In the genomic region with DNA sequence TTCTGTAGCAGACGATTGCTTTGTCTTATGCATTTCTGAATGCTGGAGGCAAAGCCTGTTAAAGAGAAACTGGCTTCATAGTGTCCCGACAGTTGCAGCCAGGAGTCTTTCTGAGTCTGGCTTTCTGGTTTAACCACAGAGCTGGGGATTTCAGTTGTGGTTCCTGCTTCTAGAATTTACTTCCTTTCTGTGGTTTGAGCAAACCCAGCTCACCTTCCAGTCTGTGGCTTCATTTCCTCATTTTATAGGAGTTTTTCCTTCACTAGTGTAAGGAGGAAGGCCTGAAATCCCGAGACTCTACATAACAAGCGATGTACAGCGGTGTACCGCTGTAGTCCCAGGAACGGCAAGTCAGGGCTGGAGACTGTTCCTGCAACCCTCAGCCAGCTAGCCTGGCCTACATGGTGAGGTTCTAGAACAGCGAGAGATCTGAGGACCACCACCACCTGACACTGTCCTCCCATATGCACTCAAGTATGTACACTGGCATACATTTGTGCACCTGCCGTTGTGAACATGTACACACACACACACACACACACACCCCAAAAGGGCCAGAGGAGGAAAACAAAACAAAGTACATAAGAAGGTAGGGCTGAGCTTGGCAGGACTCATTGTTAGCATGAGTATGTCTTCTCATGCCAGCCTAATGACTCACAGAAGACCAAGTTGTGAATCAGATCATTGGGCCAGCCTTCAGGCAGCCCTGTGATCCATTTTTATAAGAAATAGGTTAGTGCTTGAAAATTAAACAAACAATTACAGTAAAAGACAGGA, we compare ENCODE assay signal across 10 mouse cellular contexts. TPM values are rescaled to one million over a fixed set of nuclear protein-coding genes. Genes with fewer than 3 reads are reported as not detected.
DNase-seq lines count a peak whose midpoint lies in the region; ATAC-seq and TF ChIP-seq lines count a peak whose summit lies in the region.
"Had no signal": no experiment of that assay in that cellular context is flagged by ENCODE, and none has a peak within 500 bp of the region (broad histone marks: within the 10 kb centered on the region; RNA-seq: fewer than 3 reads in every experiment).

No protein-coding gene starts in this region.

- 76% methylated on average over 9 of the region's 9 CpGs for WGBS in limb, embryonic 14.5 days
- WGBS in limb, embryonic 10.5 days: 92% methylated on average over 9 of the region's 9 CpGs
- WGBS in hindbrain, postnatal 0 days: 78% methylated on average over 9 of the region's 9 CpGs
- WGBS in stomach, postnatal 0 days: 79% methylated on average over 9 of the region's 9 CpGs
- WGBS in kidney, embryonic 14.5 days: 88% methylated on average over 9 of the region's 9 CpGs
- 86% methylated on average over 9 of the region's 9 CpGs for WGBS in heart, embryonic 10.5 days

- H3K36me3 ChIP-seq in limb, embryonic 14.5 days (ENCODE audit: control insufficient read depth, insufficient read depth, low read length): peaks cover 9% of the 10 kb centered on the region
- peaks cover 15% of the 10 kb centered on the region for H3K36me3 ChIP-seq in limb, embryonic 10.5 days
- H3K36me3 ChIP-seq in MEL (ENCODE audit: control insufficient read depth in 1 of 2, insufficient read depth in 2 of 2, low read length in 2 of 2): peaks cover 2 to 8% of the 10 kb centered on the region in 2 experiments; a peak in 3 of 4 replicates
- peaks cover 5% of the 10 kb centered on the region; the same call in 1 of the 2 replicates for H3K36me3 ChIP-seq in hindbrain, postnatal 0 days (ENCODE audit: insufficient read depth, low read length)
- no peaks in the 10 kb centered on the region; the same call in 1 of the 2 replicates for H3K36me3 ChIP-seq in stomach, postnatal 0 days (ENCODE audit: control insufficient read depth, insufficient read depth, low read length)
- H3K36me3 ChIP-seq in kidney, embryonic 14.5 days (ENCODE audit: control insufficient read depth, insufficient read depth, low read length): peaks cover 10% of the 10 kb centered on the region; the same call in 1 of the 2 replicates
- H3K36me3 ChIP-seq in heart, embryonic 10.5 days: peaks cover 11% of the 10 kb centered on the region

- no peak overlapping the region for H3K4me3 ChIP-seq in limb, embryonic 14.5 days (replicated peaks; ENCODE audit: low read length)
- H3K4me3 ChIP-seq in limb, embryonic 10.5 days: no peak overlapping the region
- H3K4me3 ChIP-seq in MEL (ENCODE audit: control insufficient read depth in 1 of 2, insufficient read depth in 1 of 2, low read depth in 2 of 2, low read length in 2 of 2): no peak overlapping the region
- H3K4me3 ChIP-seq in hindbrain, postnatal 0 days (ENCODE audit: low read length): no peak overlapping the region
- H3K4me3 ChIP-seq in stomach, postnatal 0 days (ENCODE audit: low read depth, low read length): no peak overlapping the region
- H3K4me3 ChIP-seq in kidney, embryonic 14.5 days (ENCODE audit: low read length): no peak overlapping the region
- no peak overlapping the region for H3K4me3 ChIP-seq in heart, embryonic 10.5 days
- H3K4me3 ChIP-seq: left cerebral cortex, adult 2 months; neural tube, embryonic 12.5 days had no signal

- H3K27ac ChIP-seq in limb, embryonic 14.5 days (replicated peaks; ENCODE audit: low read depth, low read length): no peak overlapping the region
- H3K27ac ChIP-seq in limb, embryonic 10.5 days: no peak overlapping the region
- no peak overlapping the region for H3K27ac ChIP-seq in MEL (ENCODE audit: control insufficient read depth, low read depth, low read length)
- no peak overlapping the region for H3K27ac ChIP-seq in hindbrain, postnatal 0 days
- H3K27ac ChIP-seq in stomach, postnatal 0 days (replicated peaks): peak overlapping the region; percentile 81
- no peak overlapping the region for H3K27ac ChIP-seq in kidney, embryonic 14.5 days (ENCODE audit: low read depth, low read length)
- no peak overlapping the region for H3K27ac ChIP-seq in heart, embryonic 10.5 days
- H3K27ac ChIP-seq: left cerebral cortex, adult 2 months; neural tube, embryonic 12.5 days had no signal

- TF ChIP-seq EP300 in MEL (IDR thresholded peaks at IDR 0.05; ENCODE audit: low read depth in 1 of 2, low read length in 2 of 2): peak; percentile 39 to 55; a peak in 3 of 4 replicates
- no peak for TF ChIP-seq EP300 in stomach, postnatal 0 days (optimal IDR thresholded peaks at IDR 0.05)

- peaks cover 13% of the 10 kb centered on the region; the same call in 1 of the 2 replicates for H3K4me1 ChIP-seq in limb, embryonic 14.5 days (ENCODE audit: control insufficient read depth, insufficient read depth, low read length)
- no peaks in the 10 kb centered on the region; the same call in 1 of the 2 replicates for H3K4me1 ChIP-seq in limb, embryonic 10.5 days
- H3K4me1 ChIP-seq in MEL (ENCODE audit: control insufficient read depth in 1 of 2, insufficient read depth in 2 of 2, low read length in 2 of 2): peaks cover 0 to 10% of the 10 kb centered on the region in 2 experiments
- H3K4me1 ChIP-seq in hindbrain, postnatal 0 days (ENCODE audit: insufficient read depth, low read length): no peaks in the 10 kb centered on the region
- H3K4me1 ChIP-seq in stomach, postnatal 0 days (replicated peaks; ENCODE audit: control insufficient read depth, insufficient read depth): no peaks in the 10 kb centered on the region
- H3K4me1 ChIP-seq in kidney, embryonic 14.5 days (ENCODE audit: control insufficient read depth, insufficient read depth, low read length): no peaks in the 10 kb centered on the region
- H3K4me1 ChIP-seq in heart, embryonic 10.5 days: peaks cover 20% of the 10 kb centered on the region

- no peak for ATAC-seq in limb, embryonic 14.5 days (ENCODE audit: low FRiP score, low read depth)
- ATAC-seq in hindbrain, postnatal 0 days: no peak
- ATAC-seq in stomach, postnatal 0 days (ENCODE audit: low FRiP score, low TSS enrichment): peak; percentile 86
- ATAC-seq in kidney, embryonic 14.5 days (ENCODE audit: low FRiP score, low TSS enrichment): no peak

- peaks cover 6% of the 10 kb centered on the region; the same call in 1 of the 2 replicates for H3K79me2 ChIP-seq in MEL (ENCODE audit: control insufficient read depth, insufficient read depth, low read length, poor library complexity)

- no peak overlapping the region for H3K4me2 ChIP-seq in limb, embryonic 14.5 days (replicated peaks; ENCODE audit: low read depth, low read length, severe bottlenecking)
- H3K4me2 ChIP-seq in hindbrain, postnatal 0 days (ENCODE audit: low read depth, low read length): no peak overlapping the region
- no peak overlapping the region for H3K4me2 ChIP-seq in stomach, postnatal 0 days (replicated peaks; ENCODE audit: low read depth)
- H3K4me2 ChIP-seq in kidney, embryonic 14.5 days (replicated peaks; ENCODE audit: low read depth, low read length): no peak overlapping the region
- H3K4me2 ChIP-seq: neural tube, embryonic 12.5 days had no signal

- H3K9me3 ChIP-seq in limb, embryonic 14.5 days (ENCODE audit: control insufficient read depth, low read length): no peaks in the 10 kb centered on the region
- no peaks in the 10 kb centered on the region for H3K9me3 ChIP-seq in limb, embryonic 10.5 days (replicated peaks)
- no peaks in the 10 kb centered on the region for H3K9me3 ChIP-seq in MEL (replicated peaks; ENCODE audit: insufficient read depth, low read length)
- no peaks in the 10 kb centered on the region for H3K9me3 ChIP-seq in hindbrain, postnatal 0 days (ENCODE audit: low read length)
- H3K9me3 ChIP-seq in stomach, postnatal 0 days (ENCODE audit: control insufficient read depth, low read length): no peaks in the 10 kb centered on the region
- no peaks in the 10 kb centered on the region for H3K9me3 ChIP-seq in kidney, embryonic 14.5 days (ENCODE audit: control insufficient read depth, low read length)
- no peaks in the 10 kb centered on the region for H3K9me3 ChIP-seq in heart, embryonic 10.5 days
- H3K9me3 ChIP-seq: neural tube, embryonic 12.5 days had no signal

- TF ChIP-seq CTCF in MEL (IDR thresholded peaks at IDR 0.05 in 2 of 3, conservative IDR thresholded peaks at IDR 0.05 in 1 of 3; ENCODE audit: control insufficient read depth in 1 of 3, insufficient read depth in 1 of 3, low read depth in 2 of 3, low read length in 3 of 3, poor library complexity in 1 of 3, severe bottlenecking in 1 of 3): no peak
- no peak for TF ChIP-seq CTCF in hindbrain, postnatal 0 days (IDR thresholded peaks at IDR 0.05; ENCODE audit: low read depth)
- TF ChIP-seq CTCF in stomach, postnatal 0 days (IDR thresholded peaks at IDR 0.05; ENCODE audit: low read depth): no peak

- H3K27me3 ChIP-seq in limb, embryonic 14.5 days (ENCODE audit: control insufficient read depth, insufficient read depth, low read length): no peaks in the 10 kb centered on the region
- no peaks in the 10 kb centered on the region for H3K27me3 ChIP-seq in limb, embryonic 10.5 days (ENCODE audit: low read depth, poor library complexity, severe bottlenecking)
- no peaks in the 10 kb centered on the region for H3K27me3 ChIP-seq in MEL (ENCODE audit: control insufficient read depth in 1 of 2, insufficient read depth in 2 of 2, low read length in 2 of 2)
- no peaks in the 10 kb centered on the region for H3K27me3 ChIP-seq in hindbrain, postnatal 0 days (ENCODE audit: insufficient read depth, low read length)
- H3K27me3 ChIP-seq in stomach, postnatal 0 days (ENCODE audit: control insufficient read depth, insufficient read depth, low read length): no peaks in the 10 kb centered on the region
- no peaks in the 10 kb centered on the region for H3K27me3 ChIP-seq in kidney, embryonic 14.5 days (ENCODE audit: control insufficient read depth, insufficient read depth, low read length)
- no peaks in the 10 kb centered on the region for H3K27me3 ChIP-seq in heart, embryonic 10.5 days (ENCODE audit: insufficient read depth, poor library complexity, severe bottlenecking)
- H3K27me3 ChIP-seq: neural tube, embryonic 12.5 days had no signal

- H3K9ac ChIP-seq in limb, embryonic 14.5 days (ENCODE audit: low read depth, low read length, severe bottlenecking): no peak overlapping the region
- no peak overlapping the region for H3K9ac ChIP-seq in MEL (ENCODE audit: control insufficient read depth, low read depth, low read length, poor library complexity, severe bottlenecking)
- no peak overlapping the region for H3K9ac ChIP-seq in hindbrain, postnatal 0 days (replicated peaks; ENCODE audit: low read length)
- no peak overlapping the region for H3K9ac ChIP-seq in stomach, postnatal 0 days (ENCODE audit: low read length)
- no peak overlapping the region for H3K9ac ChIP-seq in kidney, embryonic 14.5 days (ENCODE audit: low read depth, low read length)
- H3K9ac ChIP-seq: neural tube, embryonic 12.5 days had no signal

- TF ChIP-seq POLR2A in limb, embryonic 14.5 days (IDR thresholded peaks at IDR 0.05; ENCODE audit: borderline replicate concordance, extremely low read depth, insufficient read depth, insufficient read length): no peak
- no peak for TF ChIP-seq POLR2A in MEL (IDR thresholded peaks at IDR 0.05; ENCODE audit: control insufficient read depth in 1 of 2, insufficient read depth in 1 of 2, low read depth in 1 of 2, low read length in 2 of 2, poor library complexity in 1 of 2)

- peak; percentile 22 for DNase-seq in limb, embryonic 14.5 days (ENCODE audit: low spot score)
- no peak for DNase-seq in limb, embryonic 10.5 days (ENCODE audit: low spot score)
- DNase-seq in MEL (ENCODE audit: low read depth, low spot score): peak; percentile 68
- DNase-seq in hindbrain, postnatal 0 days (ENCODE audit: low spot score): peak; percentile 8
- DNase-seq in stomach, postnatal 0 days (ENCODE audit: low spot score): peak; percentile 44
- no peak for DNase-seq in embryo, embryonic 10 days (ENCODE audit: low spot score)
- DNase-seq in heart, embryonic 10.5 days (ENCODE audit: low spot score): no peak

- no peak for TF ChIP-seq RAD21 in MEL (IDR thresholded peaks at IDR 0.05; ENCODE audit: low read depth, low read length)

RNA-seq across cellular contexts. Expression of a gene that starts 25.9 kb away (rescaled TPM):
- 8.2 and 10.1 TPM in 2 replicates for polyA plus RNA-seq in limb, embryonic 14.5 days (2012; rRNA removed)
- polyA plus RNA-seq in limb, embryonic 14.5 days (2014; fragmentation: Nextera tagmentation; extraction: Ambion mirVana): 3.6 and 4.3 TPM in 2 replicates
- 5.7 and 5.9 TPM in 2 replicates for polyA plus RNA-seq in limb, embryonic 10.5 days (2016; fragmentation: Nextera tagmentation; extraction: Ambion mirVana)
- total RNA-seq in MEL (2012; rRNA removed): 14.2 and 14.8 TPM in 2 replicates
- polyA plus RNA-seq in MEL (2012; ENCODE audit: insufficient read depth in 1 of 2, insufficient read length in 2 of 2, low read depth in 1 of 2, low replicate concordance in 2 of 2, missing spikeins in 1 of 2): 10 to 100 TPM in 1 of 2 experiments, not detected in 1; 12.6 TPM
- 58.8 and 73.7 TPM in 2 replicates for total RNA-seq in hindbrain, postnatal 0 days (2014; rRNA removed)
- 6.5 and 7.1 TPM in 2 replicates for polyA plus RNA-seq in hindbrain, postnatal 0 days (2015; fragmentation: Nextera tagmentation; extraction: Ambion mirVana)
- 3.8 and 4.1 TPM in 2 replicates for polyA plus RNA-seq in stomach, postnatal 0 days (2015; fragmentation: Nextera tagmentation; extraction: Ambion mirVana)
- polyA plus RNA-seq in kidney, embryonic 14.5 days (2014; fragmentation: Nextera tagmentation; extraction: Ambion mirVana): 4.1 and 6.8 TPM in 2 replicates
- polyA plus RNA-seq in heart, embryonic 10.5 days (2016; fragmentation: Nextera tagmentation; extraction: Ambion mirVana): 5.3 and 6.0 TPM in 2 replicates

Comparison
In these comparisons a context has a peak if more than half of its experiments do, and no peak if none do; other contexts are left out.
1. DNase-seq: peak in limb, embryonic 14.5 days (single experiment), MEL (single experiment), hindbrain, postnatal 0 days (single experiment) and stomach, postnatal 0 days (single experiment); none in limb, embryonic 10.5 days (single experiment), embryo, embryonic 10 days (single experiment) and heart, embryonic 10.5 days (single experiment).